Mouse (Mus musculus) forebrain, embryonic 11.5 days (tissue): Measurements from ENCODE around the gene Sec24a. TPM values are rescaled to one million over a fixed set of nuclear protein-coding genes. Genes with fewer than 3 reads are reported as not detected.

Experiments used
- ATAC-seq: fragments of 200-750 bp; cut with Nextera tagmentation; replicated peaks from 2 replicates; pipeline ENCODE4 v1.8.0; 2017; ENCODE audit warnings: moderate TSS enrichment; ENCODE audit not compliant: low FRiP score
- DNase-seq: peaks from one replicate; pipeline ENCODE4 v3.0.0-alpha.2; 2017; ENCODE audit warnings: low spot score
- H3K27ac ChIP-seq: fragments of 300-500 bp; sonication (generic); 2 replicates; pipeline ENCODE4 v1.5.1; 2014; ENCODE audit warnings: low read depth, low read length
- H3K27me3 ChIP-seq: fragments of 300-500 bp; sonication (generic); 2 replicates; pipeline ENCODE4 v1.6.1; 2014; ENCODE audit warnings: mild to moderate bottlenecking, low read length, mixed read lengths; ENCODE audit not compliant: control insufficient read depth, insufficient read depth
- H3K36me3 ChIP-seq: fragments of 300-500 bp; sonication (generic); 2 replicates; pipeline ENCODE4 v1.6.1; 2014; ENCODE audit warnings: mild to moderate bottlenecking, low read length, moderate library complexity, mixed read lengths; ENCODE audit not compliant: control insufficient read depth, insufficient read depth
- H3K4me1 ChIP-seq: fragments of 300-500 bp; sonication (generic); replicated peaks from 2 replicates; pipeline ENCODE4 v1.6.1; 2014; ENCODE audit warnings: low read length, mixed read lengths; ENCODE audit not compliant: control insufficient read depth, insufficient read depth
- H3K4me2 ChIP-seq: fragments of 300-500 bp; sonication (generic); 2 replicates; pipeline ENCODE4 v1.6.1; 2014; ENCODE audit warnings: low read depth, mild to moderate bottlenecking, low read length, moderate library complexity, mixed read lengths; ENCODE audit not compliant: severe bottlenecking
- H3K4me3 ChIP-seq: fragments of 300-500 bp; sonication (generic); 2 replicates; pipeline ENCODE4 v1.5.1; 2014; ENCODE audit warnings: low read depth, low read length
- H3K9ac ChIP-seq: fragments of 300-500 bp; sonication (generic); 2 replicates; pipeline ENCODE4 v1.6.1; 2014; ENCODE audit warnings: low read length
- H3K9me3 ChIP-seq: fragments of 300-500 bp; sonication (generic); 2 replicates; pipeline ENCODE4 v1.6.1; 2016; ENCODE audit warnings: low read length, mixed read lengths; ENCODE audit not compliant: control insufficient read depth
- WGBS: fragments of 180-500 bp; shearing (Covaris S2); extraction: QIAGEN DNeasy Blood & Tissue Kit; methylation state at CpG from one replicate; pipeline ENCODE4 v1.1.7; 2014; 5-methylcytosine and 5-hydroxymethylcytosine counted together
- polyA plus RNA-seq: library from polyadenylated mRNA; unstranded; fragments of >200 nt; fragmentation: Nextera tagmentation; extraction: Ambion mirVana; gene quantifications from 2 replicates; pipeline ENCODE4 v1.2.1, GENCODE M21; 2014

The Sec24a gene
- polyA plus RNA-seq, 1 experiment from 2014 or later, result 18.5 TPM

DNA sequence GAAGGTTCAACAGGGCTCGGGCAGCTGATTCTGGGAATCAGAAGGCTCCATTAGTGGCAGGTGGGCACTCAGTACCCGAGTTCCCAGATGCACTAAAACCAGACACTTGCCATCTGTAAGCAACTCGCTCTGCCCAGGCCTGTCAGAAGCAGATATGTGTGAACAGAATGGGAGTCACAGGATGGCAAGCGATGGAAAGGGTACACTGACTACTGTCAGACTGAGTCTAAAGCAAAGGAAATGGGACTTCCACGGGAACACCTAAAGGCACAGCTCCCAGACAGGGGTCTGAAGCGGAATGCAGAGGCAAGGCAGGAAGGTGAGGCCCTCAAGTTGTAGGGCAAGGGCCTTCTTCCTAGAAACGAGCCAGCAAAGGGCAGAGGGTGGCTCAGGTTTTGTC is 117.2 kb downstream of the Sec24a start:
- Histone ChIP-seq H3K9ac (no peak overlapping the region), H3K27ac (no peak overlapping the region), H3K4me2 (no peak overlapping the region), H3K4me3 (no peak overlapping the region), H3K27me3 (peaks cover 7% of the 10 kb centered on the region; the same call in 1 of the 2 replicates), H3K36me3 (peaks cover 2% of the 10 kb centered on the region; the same call in 1 of the 2 replicates), H3K4me1 (peaks cover 22% of the 10 kb centered on the region; the same call in 1 of the 2 replicates), H3K9me3 (no peaks in the 10 kb centered on the region)
- DNase-seq (no peak), ATAC-seq (no peak)
- WGBS, result 82% methylated on average over 7 of the region's 7 CpGs

DNA sequence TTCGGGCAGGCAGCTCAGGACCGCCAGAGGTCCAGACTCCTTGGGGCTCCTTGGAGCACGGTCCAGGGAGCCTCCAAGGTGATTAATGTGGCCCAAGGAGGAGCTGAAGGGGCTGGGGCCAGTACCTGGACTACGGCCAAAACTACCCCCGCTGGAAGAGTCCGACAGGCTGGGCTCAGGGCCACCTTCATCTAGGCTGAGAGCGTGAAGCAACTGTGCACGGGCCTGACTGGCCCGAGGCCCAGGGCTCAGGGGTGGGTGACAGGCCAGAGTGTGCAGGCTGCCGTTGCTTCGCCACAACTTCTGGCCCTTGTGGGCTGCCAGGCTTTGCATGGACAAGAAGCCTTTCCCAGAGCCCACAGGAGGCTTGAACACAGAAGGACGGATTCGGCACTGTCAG is 118.1 kb downstream of the Sec24a start:
- Histone ChIP-seq H3K4me1 (peaks cover 16% of the 10 kb centered on the region; the same call in 1 of the 2 replicates), H3K36me3 (peaks cover 2% of the 10 kb centered on the region; the same call in 1 of the 2 replicates), H3K4me3 (no peak overlapping the region), H3K27me3 (peaks cover 7% of the 10 kb centered on the region; the same call in 1 of the 2 replicates), H3K4me2 (no peak overlapping the region), H3K9ac (no peak overlapping the region), H3K9me3 (no peaks in the 10 kb centered on the region), H3K27ac (no peak overlapping the region)
- DNase-seq (no peak), ATAC-seq (no peak)
- 92% methylated on average over 13 of the region's 13 CpGs for WGBS

DNA sequence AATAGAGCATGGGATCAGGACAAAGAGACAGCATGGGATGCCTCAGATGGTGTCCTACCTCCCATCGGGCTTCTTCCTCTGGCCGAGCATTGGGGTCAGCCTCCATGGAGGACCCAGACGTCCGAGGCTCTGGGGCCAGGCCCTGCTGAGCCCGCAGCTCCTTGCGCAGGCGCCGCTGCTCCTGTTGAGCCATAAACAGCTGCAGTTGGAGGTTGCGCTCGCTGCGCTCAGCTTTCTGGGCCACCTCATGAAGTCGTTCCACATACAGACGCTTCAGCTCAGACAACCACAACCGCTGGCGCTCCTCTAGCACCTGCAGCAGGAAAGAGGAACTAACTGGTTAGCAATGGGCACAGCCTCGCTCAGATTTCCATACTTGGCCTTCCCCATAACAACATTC is 119.2 kb downstream of the Sec24a start:
- Histone ChIP-seq H3K27ac (no peak overlapping the region), H3K27me3 (no peaks in the 10 kb centered on the region; the same call in 1 of the 2 replicates), H3K4me2 (no peak overlapping the region), H3K4me3 (no peak overlapping the region), H3K4me1 (peaks cover 7% of the 10 kb centered on the region; the same call in 1 of the 2 replicates), H3K9ac (no peak overlapping the region), H3K9me3 (no peaks in the 10 kb centered on the region), H3K36me3 (peaks cover 2% of the 10 kb centered on the region; the same call in 1 of the 2 replicates)
- ATAC-seq, result no peak
- DNase-seq, result no peak
- 76% methylated on average over 16 of the region's 16 CpGs for WGBS

DNA sequence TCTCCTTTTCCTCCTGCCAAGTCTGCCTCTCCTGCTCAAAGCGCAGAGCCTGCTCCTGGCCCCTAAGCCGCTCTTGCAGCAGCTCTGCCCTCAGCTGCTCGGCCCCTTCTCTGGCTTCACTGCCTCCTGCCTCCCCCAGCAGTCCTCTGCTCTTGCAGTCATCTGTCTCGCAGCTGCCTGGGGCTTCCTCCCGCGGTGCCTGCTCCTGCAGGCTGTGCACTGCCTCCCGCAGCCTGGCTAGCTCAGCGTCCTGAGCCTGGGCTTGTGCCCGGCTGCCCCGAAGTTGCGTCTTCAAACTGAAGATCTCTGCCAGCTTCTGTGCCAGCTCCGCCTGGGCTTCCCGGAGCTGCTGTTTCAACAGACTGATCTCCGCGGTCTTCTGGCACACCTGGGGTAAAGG is 119.7 kb downstream of the Sec24a start:
- H3K27ac ChIP-seq, result no peak overlapping the region
- ATAC-seq, result no peak
- no peak overlapping the region for H3K9ac ChIP-seq
- H3K9me3 ChIP-seq, result no peaks in the 10 kb centered on the region
- WGBS, result 49% methylated on average over 15 of the region's 15 CpGs
- DNase-seq, result no peak
- H3K27me3 ChIP-seq, result no peaks in the 10 kb centered on the region
- H3K4me3 ChIP-seq, result no peak overlapping the region
- H3K36me3 ChIP-seq, result peaks cover 2% of the 10 kb centered on the region; the same call in 1 of the 2 replicates
- no peak overlapping the region for H3K4me2 ChIP-seq
- peaks cover 3% of the 10 kb centered on the region; the same call in 1 of the 2 replicates for H3K4me1 ChIP-seq

DNA sequence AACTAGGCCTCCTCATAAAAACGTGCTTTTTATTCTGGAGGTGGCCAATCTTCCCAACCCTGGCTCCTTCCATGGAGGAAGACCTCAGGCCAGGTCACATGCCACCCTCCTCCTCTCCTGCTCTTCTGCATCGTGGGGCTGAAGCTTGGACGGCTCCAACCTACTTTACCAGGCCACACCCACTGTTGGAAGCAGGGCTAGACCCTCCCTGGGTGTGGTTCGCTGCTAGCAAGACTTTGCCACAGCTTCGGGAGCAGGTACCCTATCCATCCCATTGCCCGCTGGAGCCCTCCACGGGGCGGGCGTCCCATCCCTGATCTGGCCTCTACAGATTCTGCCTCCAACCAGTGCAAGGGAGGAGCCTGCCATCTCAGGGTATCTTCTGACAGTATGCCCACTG is 120.2 kb downstream of the Sec24a start:
- DNase-seq (no peak), ATAC-seq (no peak)
- Histone ChIP-seq H3K9ac (no peak overlapping the region), H3K4me3 (no peak overlapping the region), H3K9me3 (no peaks in the 10 kb centered on the region), H3K4me1 (no peaks in the 10 kb centered on the region; the same call in 1 of the 2 replicates), H3K27me3 (no peaks in the 10 kb centered on the region), H3K36me3 (peaks cover 2% of the 10 kb centered on the region; the same call in 1 of the 2 replicates), H3K4me2 (no peak overlapping the region), H3K27ac (no peak overlapping the region)
- 81% methylated on average over 9 of the region's 9 CpGs for WGBS

Other genes starting within 250 kb of the Sec24a start
- 14.9 and 16.7 TPM in 2 replicates for gene Phykpl, start 178.9 kb downstream of the Sec24a start, polyA plus RNA-seq
- gene Hnrnpab, start 156.8 kb downstream of the Sec24a start, polyA plus RNA-seq, result 830 and 925 TPM in 2 replicates
- 154 and 165 TPM in 2 replicates for gene Nhp2, start 143.9 kb downstream of the Sec24a start, polyA plus RNA-seq
- gene Rmnd5b, start 127.7 kb downstream of the Sec24a start, polyA plus RNA-seq, result 40.4 and 47.8 TPM in 2 replicates
- gene N4bp3, start 112.8 kb downstream of the Sec24a start, polyA plus RNA-seq, result 11.3 and 11.7 TPM in 2 replicates
- 0.97 and 1.1 TPM in 2 replicates for gene D930048N14Rik, start 112.7 kb downstream of the Sec24a start, polyA plus RNA-seq
- gene 0610009B22Rik, start 74.8 kb downstream of the Sec24a start, polyA plus RNA-seq, result 75.6 and 94.9 TPM in 2 replicates
- 113 and 116 TPM in 2 replicates for gene Sar1b, start 53 bp upstream of the Sec24a start, polyA plus RNA-seq
- gene Jade2, start 94.0 kb upstream of the Sec24a start, polyA plus RNA-seq, result 0.29 and 0.55 TPM in 2 replicates
- gene Cdkn2aipnl, start 204.0 kb upstream of the Sec24a start, polyA plus RNA-seq, result 130 and 142 TPM in 2 replicates
- 163 and 177 TPM in 2 replicates for gene Ube2b, start 237.1 kb upstream of the Sec24a start, polyA plus RNA-seq
- 13.2 and 13.6 TPM in 2 replicates for gene Cdkl3, start 240.6 kb upstream of the Sec24a start, polyA plus RNA-seq